Mouse (Mus musculus): ENCODE results near the gene Galns. TPM values are rescaled to one million over a fixed set of nuclear protein-coding genes. Genes with fewer than 3 reads are reported as not detected.

Galns gene
- polyA plus RNA-seq, 1 experiment from 2014 or later: 8.2 TPM

DNA sequence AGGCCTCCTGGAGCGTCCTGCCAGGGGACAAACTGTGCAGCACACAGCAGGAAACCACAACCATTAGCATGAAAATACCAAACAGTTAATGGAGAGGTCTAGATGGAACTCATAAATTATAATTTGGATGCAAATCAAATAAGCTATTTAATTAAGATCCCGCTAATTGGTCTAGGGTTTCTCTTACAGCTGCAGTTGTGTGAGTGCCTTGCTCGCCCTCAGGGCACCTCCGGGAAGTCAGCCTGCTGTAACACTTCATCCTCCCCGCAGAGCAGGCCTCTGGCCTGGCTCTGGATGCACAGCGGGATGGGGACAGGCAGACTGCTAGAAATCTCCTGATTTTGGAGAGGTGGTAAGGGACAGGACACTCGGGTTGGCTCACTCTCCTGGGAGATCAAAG is 25.1 kb downstream of the Galns start:
- Histone ChIP-seq H3K4me1 (replicated peaks) (peaks cover 19% of the 10 kb centered on the region), H3K9me3 (replicated peaks) (no peaks in the 10 kb centered on the region), H3K9ac (no peak overlapping the region), H3K4me3 (replicated peaks) (no peak overlapping the region), H3K4me2 (no peak overlapping the region), H3K27me3 (no peaks in the 10 kb centered on the region), H3K36me3 (replicated peaks) (no peaks in the 10 kb centered on the region), H3K27ac (replicated peaks) (no peak overlapping the region)
- WGBS (ENCODE audit: insufficient replicate concordance): 65% methylated on average over 7 of the region's 7 CpGs
- ATAC-seq (ENCODE audit: insufficient read depth): no peak

DNA sequence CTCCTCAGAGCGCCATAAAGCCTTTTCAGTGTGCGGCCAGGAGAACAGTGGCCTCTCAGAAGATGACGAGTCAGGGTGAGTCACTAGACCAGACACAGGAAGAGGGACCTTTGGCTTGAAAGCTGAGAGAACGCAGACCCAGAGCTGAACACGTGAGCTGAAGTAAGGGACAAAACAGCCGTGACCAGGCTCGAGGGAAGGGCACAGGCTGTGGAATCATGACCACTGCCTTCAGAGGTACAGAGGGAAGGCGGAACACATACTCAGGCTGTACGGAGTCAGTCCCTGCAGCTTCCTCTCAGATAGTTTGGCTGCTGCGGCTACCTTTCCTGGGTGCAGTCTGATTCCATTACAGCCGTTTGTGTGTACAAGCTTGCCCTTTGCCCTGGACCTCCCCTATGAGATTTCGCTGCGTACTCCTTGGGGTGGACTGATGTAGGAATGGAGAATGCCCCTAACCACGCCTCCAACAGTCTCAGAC is 25.8 kb downstream of the Galns start:
- Histone ChIP-seq H3K36me3 (replicated peaks) (no peaks in the 10 kb centered on the region), H3K4me2 (peak overlapping the region; percentile 20), H3K4me3 (replicated peaks) (no peak overlapping the region), H3K4me1 (replicated peaks) (peaks cover 19% of the 10 kb centered on the region), H3K9me3 (replicated peaks) (no peaks in the 10 kb centered on the region), H3K27me3 (no peaks in the 10 kb centered on the region), H3K9ac (no peak overlapping the region), H3K27ac (replicated peaks) (no peak overlapping the region)
- ATAC-seq (ENCODE audit: insufficient read depth): no peak; the same call in 1 of the 2 replicates
- 45% methylated on average over 14 of the region's 14 CpGs for WGBS (ENCODE audit: insufficient replicate concordance)

DNA sequence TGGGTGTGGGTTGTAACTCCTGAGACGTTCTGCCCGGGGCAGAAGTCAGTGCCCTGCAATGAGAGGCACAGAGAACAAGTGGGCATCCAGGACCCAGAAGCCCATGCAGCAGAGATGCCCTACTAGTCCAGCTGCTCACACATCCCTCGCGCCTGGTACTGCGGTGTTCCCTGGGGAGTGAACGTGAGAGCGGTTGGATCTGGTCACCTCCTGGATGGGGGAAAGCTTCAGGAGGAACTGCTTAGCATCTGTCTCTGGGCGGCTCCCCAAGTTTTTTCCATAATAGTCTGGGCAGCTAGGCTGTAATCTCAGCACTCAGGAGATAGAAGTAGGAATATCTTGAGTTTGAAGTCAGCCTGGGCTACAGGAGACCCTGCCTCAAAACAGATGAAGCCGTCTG is 26.3 kb downstream of the Galns start:
- Histone ChIP-seq H3K36me3 (replicated peaks) (no peaks in the 10 kb centered on the region), H3K27ac (replicated peaks) (no peak overlapping the region), H3K9ac (no peak overlapping the region), H3K4me2 (no peak overlapping the region), H3K4me1 (replicated peaks) (peaks cover 19% of the 10 kb centered on the region), H3K27me3 (no peaks in the 10 kb centered on the region), H3K9me3 (replicated peaks) (no peaks in the 10 kb centered on the region), H3K4me3 (replicated peaks) (no peak overlapping the region)
- 81% methylated on average over 9 of the region's 9 CpGs for WGBS (ENCODE audit: insufficient replicate concordance)
- ATAC-seq (ENCODE audit: insufficient read depth): no peak

DNA sequence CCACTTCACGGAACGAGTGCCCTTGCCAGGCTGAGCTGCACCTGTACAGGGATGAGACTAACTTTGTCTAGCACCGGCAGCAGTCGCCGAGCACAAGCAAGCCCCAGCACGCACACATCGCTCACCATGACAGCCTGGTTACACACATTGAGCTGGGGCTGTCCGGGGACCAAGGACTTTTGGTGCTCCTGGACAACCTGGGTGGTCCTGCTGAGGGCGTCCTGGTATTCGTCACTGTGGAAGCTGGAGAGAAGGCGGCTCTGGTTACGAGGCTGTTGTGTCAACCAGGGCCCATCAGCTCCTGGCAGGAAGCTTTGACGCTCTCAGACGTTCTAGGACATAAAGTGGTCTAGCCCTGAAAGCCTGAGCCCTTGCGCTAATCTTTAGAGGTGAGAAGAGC is 30.3 kb downstream of the Galns start:
- Histone ChIP-seq H3K4me1 (replicated peaks) (peaks cover 27% of the 10 kb centered on the region), H3K36me3 (replicated peaks) (no peaks in the 10 kb centered on the region), H3K27me3 (no peaks in the 10 kb centered on the region; the same call in 1 of the 2 replicates), H3K4me2 (no peak overlapping the region), H3K9me3 (replicated peaks) (no peaks in the 10 kb centered on the region), H3K4me3 (replicated peaks) (no peak overlapping the region), H3K27ac (replicated peaks) (no peak overlapping the region), H3K9ac (no peak overlapping the region)
- ATAC-seq (ENCODE audit: insufficient read depth): no peak
- WGBS (ENCODE audit: insufficient replicate concordance): 77% methylated on average over 13 of the region's 15 CpGs

DNA sequence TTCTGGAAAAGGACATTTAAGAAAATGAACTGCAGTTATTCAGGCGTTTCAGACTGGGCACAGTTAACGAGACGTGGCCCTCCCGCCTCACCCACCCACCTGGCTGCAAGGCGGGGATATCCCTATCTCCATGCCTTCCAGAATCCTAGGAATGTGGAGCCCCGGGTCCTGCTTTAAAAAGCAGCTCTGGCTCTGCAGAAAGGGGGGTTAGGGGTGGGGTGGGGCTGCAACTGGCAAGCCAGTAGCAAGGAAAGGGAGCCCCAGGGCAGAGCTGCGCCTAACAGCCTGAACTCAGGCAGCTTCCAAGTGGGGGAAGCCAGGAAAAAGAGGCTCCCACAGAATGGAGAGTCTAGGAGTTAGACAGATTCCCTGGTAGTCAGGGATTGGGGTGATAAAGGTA is 32.1 kb downstream of the Galns start:
- Histone ChIP-seq H3K4me2 (no peak overlapping the region), H3K27me3 (no peaks in the 10 kb centered on the region; the same call in 1 of the 2 replicates), H3K9ac (no peak overlapping the region), H3K4me1 (replicated peaks) (peaks cover 32% of the 10 kb centered on the region), H3K9me3 (replicated peaks) (no peaks in the 10 kb centered on the region), H3K4me3 (replicated peaks) (no peak overlapping the region), H3K36me3 (replicated peaks) (0 out of 2 replicates have a peak, but pooled peaks cover 2% of the 10 kb centered on the region), H3K27ac (replicated peaks) (no peak overlapping the region)
- no peak for ATAC-seq (ENCODE audit: insufficient read depth)
- 63% methylated on average over 7 of the region's 7 CpGs for WGBS (ENCODE audit: insufficient replicate concordance)

DNA sequence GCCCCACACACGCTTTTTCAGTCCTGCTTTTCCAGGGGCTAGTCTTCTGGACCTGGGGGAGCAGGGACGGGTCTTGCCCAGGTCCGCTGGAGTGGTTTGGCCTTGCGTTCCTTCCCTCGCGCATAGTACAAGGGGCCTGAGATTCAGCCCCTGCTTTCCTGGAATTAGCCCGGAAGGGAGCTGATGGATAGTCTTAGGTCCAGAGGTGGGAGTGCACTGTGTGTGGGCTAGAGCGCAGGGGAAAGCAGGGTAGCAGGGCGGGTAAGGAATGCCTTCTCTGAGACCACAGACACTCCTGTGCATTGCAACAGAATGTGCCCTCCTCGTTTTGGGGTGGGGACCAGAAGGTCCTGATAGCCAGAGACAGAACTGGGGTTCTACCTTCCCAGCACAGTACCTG is 34.1 kb downstream of the Galns start:
- peak overlapping the region; percentile 98 for H3K4me2 ChIP-seq
- H3K9me3 ChIP-seq (replicated peaks): no peaks in the 10 kb centered on the region
- H3K9ac ChIP-seq: no peak overlapping the region
- H3K4me3 ChIP-seq (replicated peaks): peak overlapping the region; percentile 73; the same call in 1 of the 2 replicates
- WGBS (ENCODE audit: insufficient replicate concordance): 51% methylated on average over 10 of the region's 10 CpGs
- H3K27ac ChIP-seq (replicated peaks): peak overlapping the region; percentile 80; the same call in 1 of the 2 replicates
- H3K36me3 ChIP-seq (replicated peaks): peaks cover 23% of the 10 kb centered on the region
- H3K4me1 ChIP-seq (replicated peaks): peaks cover 53% of the 10 kb centered on the region
- no peak for ATAC-seq (ENCODE audit: insufficient read depth)
- no peaks in the 10 kb centered on the region; the same call in 1 of the 2 replicates for H3K27me3 ChIP-seq

DNA sequence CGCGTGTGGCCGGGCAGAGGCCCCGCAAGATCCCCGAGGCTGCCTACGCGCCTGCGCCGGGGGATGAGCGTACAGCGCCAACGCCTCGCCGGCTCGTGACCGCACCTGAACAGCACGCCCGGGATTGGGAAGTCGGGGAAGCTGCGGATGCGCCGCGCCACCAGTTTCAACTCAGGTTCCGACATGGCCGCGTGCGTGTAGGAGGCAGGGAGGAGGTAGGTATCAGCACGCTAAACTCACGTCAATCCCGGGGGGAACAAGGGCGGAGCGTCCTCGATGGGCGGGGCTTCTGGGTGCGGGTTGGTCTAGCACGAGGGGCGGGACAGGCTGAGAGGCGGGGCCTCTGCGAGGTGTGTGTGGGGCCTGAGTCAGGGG is 34.6 kb downstream of the Galns start, which contains the start of gene Aprt:
Gene Aprt, minus strand, starts transcription at position 262 of the 375 bp plus-strand sequence.
- H3K4me1 ChIP-seq (replicated peaks): peaks cover 57% of the 10 kb centered on the region
- H3K36me3 ChIP-seq (replicated peaks): peaks cover 28% of the 10 kb centered on the region
- peak within 1 kb of the TSS; percentile 98 for H3K4me2 ChIP-seq
- no peaks in the 10 kb centered on the region for H3K9me3 ChIP-seq (replicated peaks)
- H3K9ac ChIP-seq: peak within 1 kb of the TSS; percentile 75
- H3K27me3 ChIP-seq: no peaks in the 10 kb centered on the region; the same call in 1 of the 2 replicates
- H3K27ac ChIP-seq (replicated peaks): peak within 1 kb of the TSS; percentile 80
- ATAC-seq (ENCODE audit: insufficient read depth): peak; percentile 81
- under 1% methylated on average over 39 of the region's 39 CpGs for WGBS (ENCODE audit: insufficient replicate concordance)
- peak within 1 kb of the TSS; percentile 73 for H3K4me3 ChIP-seq (replicated peaks)

DNA sequence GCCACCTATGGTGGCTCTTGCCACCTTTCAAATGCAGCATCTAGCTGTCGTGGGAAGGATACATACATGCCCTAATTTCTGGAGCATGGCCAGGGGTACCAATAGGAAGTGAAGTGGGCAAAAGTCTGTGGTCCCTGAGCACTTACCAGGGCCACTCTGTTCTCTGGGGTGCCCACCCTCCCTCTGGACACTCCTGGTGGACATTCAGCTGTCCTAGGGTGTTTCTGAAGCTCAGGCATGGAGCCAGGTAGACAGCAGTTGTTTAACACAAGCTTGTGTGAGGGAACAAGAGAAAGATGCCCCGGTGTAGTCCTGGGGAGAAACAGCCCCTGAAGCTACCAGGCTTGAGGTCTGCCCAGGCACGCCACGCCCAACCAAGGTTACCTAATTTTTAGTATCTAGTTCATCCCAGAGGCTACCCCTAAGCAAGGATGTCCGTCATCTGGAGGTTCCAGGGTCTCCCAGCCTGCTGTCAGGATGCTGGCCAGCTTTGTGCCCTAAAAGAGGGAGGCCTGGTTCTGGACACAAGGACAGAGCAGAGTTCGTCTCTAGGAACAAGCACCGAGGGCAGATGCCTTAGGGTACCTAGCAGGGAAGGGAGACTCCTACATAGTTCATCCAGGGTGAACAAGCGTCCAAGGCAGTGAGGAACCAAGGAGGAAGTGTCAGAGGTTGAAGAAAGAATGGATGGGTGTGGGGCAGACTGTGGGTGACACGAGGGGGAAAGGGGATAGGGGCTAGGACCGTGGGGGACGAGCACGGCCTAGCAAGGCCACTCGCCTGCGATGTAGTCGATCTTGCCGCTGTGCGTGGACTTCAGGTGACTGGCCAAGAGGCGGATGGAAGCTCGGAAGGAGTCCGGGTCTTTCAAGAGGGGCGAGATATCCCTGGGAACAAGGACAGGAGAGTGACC is 35.3 kb downstream of the Galns start:
- H3K4me2 ChIP-seq: peak overlapping the region; percentile 98
- H3K27ac ChIP-seq (replicated peaks): peak overlapping the region; percentile 80
- peaks cover 64% of the 10 kb centered on the region for H3K4me1 ChIP-seq (replicated peaks)
- H3K27me3 ChIP-seq: no peaks in the 10 kb centered on the region; the same call in 1 of the 2 replicates
- no peaks in the 10 kb centered on the region for H3K9me3 ChIP-seq (replicated peaks)
- peak overlapping the region; percentile 73 for H3K4me3 ChIP-seq (replicated peaks)
- H3K36me3 ChIP-seq (replicated peaks): peaks cover 34% of the 10 kb centered on the region
- 6% methylated on average over 21 of the region's 21 CpGs for WGBS (ENCODE audit: insufficient replicate concordance)
- peak; percentile 2 for ATAC-seq (ENCODE audit: insufficient read depth)
- peak overlapping the region; percentile 75 for H3K9ac ChIP-seq

DNA sequence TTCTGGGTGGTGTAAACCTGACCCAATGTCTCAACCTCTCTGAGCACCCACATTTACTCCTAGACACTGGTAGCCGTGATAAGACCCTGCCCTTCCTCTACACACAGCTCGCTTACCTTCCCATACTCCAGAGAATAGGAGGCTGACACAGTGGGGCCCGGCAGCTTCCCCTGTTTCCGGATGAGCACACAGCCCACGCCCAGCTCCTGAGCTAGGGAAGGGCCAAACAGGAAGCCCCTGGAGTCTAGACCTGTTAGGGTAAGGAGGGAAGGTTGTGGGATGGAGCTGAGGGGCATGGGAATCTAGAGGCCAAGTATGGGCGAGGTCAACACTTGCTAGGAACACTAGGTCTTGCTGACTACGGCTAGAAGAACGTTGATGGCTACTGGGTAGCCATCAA is 36.0 kb downstream of the Galns start:
- Histone ChIP-seq H3K4me1 (replicated peaks) (peaks cover 71% of the 10 kb centered on the region), H3K9me3 (replicated peaks) (no peaks in the 10 kb centered on the region), H3K4me2 (peak overlapping the region; percentile 98), H3K27me3 (no peaks in the 10 kb centered on the region; the same call in 1 of the 2 replicates), H3K27ac (replicated peaks) (peak overlapping the region; percentile 80), H3K9ac (peak overlapping the region; percentile 75), H3K36me3 (replicated peaks) (peaks cover 41% of the 10 kb centered on the region), H3K4me3 (replicated peaks) (peak overlapping the region; percentile 73)
- 12% methylated on average over 8 of the region's 8 CpGs for WGBS (ENCODE audit: insufficient replicate concordance)
- no peak; the same call in 1 of the 2 replicates for ATAC-seq (ENCODE audit: insufficient read depth)

DNA sequence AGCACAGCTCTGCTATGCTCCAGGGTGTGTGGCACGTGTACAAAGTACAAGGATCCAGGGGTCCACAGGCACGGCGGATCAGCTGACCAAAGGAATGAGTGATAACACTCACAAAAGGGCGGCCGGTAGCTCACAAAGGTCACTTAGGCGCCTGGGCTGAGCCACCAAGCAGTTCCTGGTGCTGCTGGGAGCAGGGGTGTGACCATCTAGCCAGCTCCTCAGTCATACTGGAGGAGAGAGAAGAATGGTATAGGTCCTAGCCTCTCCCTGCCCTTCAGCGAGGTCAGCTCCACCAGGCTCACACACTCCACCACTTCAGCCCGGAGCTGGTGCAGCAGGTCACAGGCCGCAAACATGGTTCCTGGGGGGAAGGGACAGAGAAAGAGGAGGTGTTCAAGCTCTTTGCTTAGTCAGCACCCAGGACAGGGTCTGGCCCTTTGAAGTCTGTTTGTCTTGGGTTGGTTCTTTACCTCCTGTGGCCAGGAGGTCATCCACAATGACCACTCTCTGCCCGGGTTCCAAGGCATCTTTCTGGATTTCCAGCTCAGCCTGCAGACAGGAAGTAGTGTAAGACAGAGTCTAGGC is 36.5 kb downstream of the Galns start:
- 34% methylated on average over 10 of the region's 10 CpGs for WGBS (ENCODE audit: insufficient replicate concordance)
- Histone ChIP-seq H3K27me3 (no peaks in the 10 kb centered on the region; the same call in 1 of the 2 replicates), H3K27ac (replicated peaks) (peak overlapping the region; percentile 80), H3K9ac (peak overlapping the region; percentile 75), H3K4me1 (replicated peaks) (peaks cover 76% of the 10 kb centered on the region), H3K4me3 (replicated peaks) (peak overlapping the region; percentile 73), H3K36me3 (replicated peaks) (peaks cover 46% of the 10 kb centered on the region), H3K4me2 (peak overlapping the region; percentile 98), H3K9me3 (replicated peaks) (no peaks in the 10 kb centered on the region)
- peak; percentile 29 for ATAC-seq (ENCODE audit: insufficient read depth)

DNA sequence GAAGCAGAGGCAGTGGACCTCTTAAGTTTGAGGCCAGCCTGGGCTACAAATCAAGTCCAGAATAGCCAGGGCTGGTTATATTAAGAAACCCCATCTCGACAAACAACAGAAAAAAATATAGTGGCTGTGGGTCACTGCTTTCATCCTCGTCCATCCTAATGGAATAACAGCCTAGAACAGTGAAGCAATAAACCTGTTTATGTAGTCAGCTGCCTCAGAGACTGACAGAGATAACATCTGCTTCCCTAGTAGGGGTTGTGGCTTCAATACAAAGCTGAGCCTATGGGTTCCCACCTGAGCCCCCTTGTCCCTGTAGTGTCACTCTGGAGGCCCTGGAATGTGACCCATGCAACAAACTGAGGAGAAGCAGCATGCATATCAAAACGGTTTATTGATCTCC is 37.0 kb downstream of the Galns start:
- Histone ChIP-seq H3K4me1 (replicated peaks) (peaks cover 81% of the 10 kb centered on the region), H3K4me2 (peak overlapping the region; percentile 98), H3K27ac (replicated peaks) (peak overlapping the region; percentile 80), H3K9ac (peak overlapping the region; percentile 75; the same call in 1 of the 2 replicates), H3K27me3 (no peaks in the 10 kb centered on the region; the same call in 1 of the 2 replicates), H3K9me3 (replicated peaks) (no peaks in the 10 kb centered on the region), H3K4me3 (replicated peaks) (peak overlapping the region; percentile 73; the same call in 1 of the 2 replicates), H3K36me3 (replicated peaks) (peaks cover 51% of the 10 kb centered on the region)
- no peak for ATAC-seq (ENCODE audit: insufficient read depth)
- 45% methylated on average over 3 of the region's 3 CpGs for WGBS (ENCODE audit: insufficient replicate concordance)

Data from liver, embryonic 15.5 days (tissue).